ENCODE assay signal across 16 mouse cellular contexts in genomic region chr14:105883215-105883614, GRCm38 (mm10).
"Had no signal": no experiment of that assay in that cellular context is flagged by ENCODE, and none has a peak within 500 bp of the region (broad histone marks: within the 10 kb centered on the region; RNA-seq: fewer than 3 reads in every experiment).

No protein-coding gene starts in this region.

- DNase-seq: retina, postnatal 1 day; right cerebral cortex, adult 18-20 months; right cerebral cortex, postnatal 14 days; right cerebral cortex, postnatal 25 days; right cerebral cortex, postnatal 4 days; spleen, adult 18-20 months; thymus, adult 18-20 months; thymus, adult 2 months; thymus, postnatal 14 days; thymus, postnatal 25 days; thymus, postnatal 36 days; thymus, postnatal 4 days had no signal

- H3K4me1 ChIP-seq: neural tube, embryonic 13.5 days; neural tube, embryonic 15.5 days; stomach, embryonic 15.5 days had no signal

- H3K9me3 ChIP-seq: neural tube, embryonic 13.5 days; neural tube, embryonic 15.5 days; stomach, embryonic 15.5 days had no signal

- H3K27ac ChIP-seq: neural tube, embryonic 13.5 days; neural tube, embryonic 15.5 days; stomach, embryonic 15.5 days; stomach, postnatal 0 days had no signal

- H3K36me3 ChIP-seq: neural tube, embryonic 13.5 days; neural tube, embryonic 15.5 days; stomach, embryonic 15.5 days had no signal

- H3K4me2 ChIP-seq: neural tube, embryonic 13.5 days; neural tube, embryonic 15.5 days; stomach, embryonic 15.5 days had no signal

- H3K27me3 ChIP-seq: neural tube, embryonic 13.5 days; neural tube, embryonic 15.5 days; stomach, embryonic 15.5 days had no signal

- H3K9ac ChIP-seq: neural tube, embryonic 13.5 days; neural tube, embryonic 15.5 days; stomach, embryonic 15.5 days had no signal

- H3K4me3 ChIP-seq: neural tube, embryonic 13.5 days; neural tube, embryonic 15.5 days; stomach, embryonic 15.5 days had no signal
